Mouse (Mus musculus) forebrain, embryonic 12.5 days (tissue): Measurements from ENCODE around the gene Spock1. TPM values are rescaled to one million over a fixed set of nuclear protein-coding genes. Genes with fewer than 3 reads are reported as not detected.
A peak's percentile ranks its signal among the peaks of the same experiment; 100 is the strongest.

Source experiments
- ATAC-seq: fragments of 200-750 bp; cut with Nextera tagmentation; 2 replicates; pipeline ENCODE4 v1.8.0; 2017; ENCODE audit warnings: moderate TSS enrichment; ENCODE audit not compliant: low FRiP score
- H3K27ac ChIP-seq: fragments of 300-500 bp; sonication (generic); 2 replicates; pipeline ENCODE4 v1.5.1; 2016; ENCODE audit warnings: mild to moderate bottlenecking
- H3K27me3 ChIP-seq: fragments of 300-500 bp; sonication (generic); 2 replicates; pipeline ENCODE4 v1.6.1; 2016; ENCODE audit warnings: mild to moderate bottlenecking
- H3K36me3 ChIP-seq: fragments of 300-500 bp; sonication (generic); replicated peaks from 2 replicates; pipeline ENCODE4 v1.6.1; 2016; ENCODE audit warnings: mild to moderate bottlenecking
- H3K4me1 ChIP-seq: fragments of 300-500 bp; sonication (generic); 2 replicates; pipeline ENCODE4 v1.6.1; 2016
- H3K4me2 ChIP-seq: fragments of 300-500 bp; sonication (generic); 2 replicates; pipeline ENCODE4 v1.6.1; 2016; ENCODE audit warnings: mild to moderate bottlenecking, moderate library complexity
- H3K4me3 ChIP-seq: fragments of 300-500 bp; sonication (generic); replicated peaks from 2 replicates; pipeline ENCODE4 v1.5.1; 2016; ENCODE audit warnings: mild to moderate bottlenecking
- H3K9ac ChIP-seq: fragments of 300-500 bp; sonication (generic); 2 replicates; pipeline ENCODE4 v1.6.1; 2016; ENCODE audit warnings: mild to moderate bottlenecking
- H3K9me3 ChIP-seq: fragments of 300-500 bp; sonication (generic); 2 replicates; pipeline ENCODE4 v1.6.1; 2016
- WGBS: fragments of 180-500 bp; shearing (Covaris S2); methylation state at CpG from one replicate; pipeline ENCODE4 v1.1.7; 2016; 5-methylcytosine and 5-hydroxymethylcytosine counted together
- polyA plus RNA-seq: library from polyadenylated mRNA; unstranded; fragments of >200 nt; fragmentation: Nextera tagmentation; extraction: Ambion mirVana; gene quantifications from 2 replicates; pipeline ENCODE4 v1.2.1, GENCODE M21; 2016

Gene Spock1
- 9.5 and 12.0 TPM in 2 replicates for polyA plus RNA-seq

- H3K4me1 ChIP-seq = peaks cover 11% of the 10 kb centered on the region
- H3K9me3 ChIP-seq = no peaks in the 10 kb centered on the region
- no peaks in the 10 kb centered on the region for H3K36me3 ChIP-seq
- 0% methylated on average over 32 of the region's 32 CpGs for WGBS
- H3K4me3 ChIP-seq = peak within 1 kb of the TSS; percentile 49
- H3K27ac ChIP-seq = no peak within 1 kb of the TSS
- ATAC-seq = peak; percentile 88
- peaks cover 36% of the 10 kb centered on the region for H3K27me3 ChIP-seq
- peak within 1 kb of the TSS; percentile 50 for H3K9ac ChIP-seq
- H3K4me2 ChIP-seq = peak within 1 kb of the TSS; percentile 80
These were observed at the start of gene Spock1 for GRCm38 (mm10) chr13:57908266-57908582. TSS of gene Spock1 (minus strand) at chr13:57908332.

- no peaks in the 10 kb centered on the region for H3K36me3 ChIP-seq
- H3K4me1 ChIP-seq = no peaks in the 10 kb centered on the region
- H3K27me3 ChIP-seq = 0 out of 2 replicates have a peak, but pooled peaks cover 5% of the 10 kb centered on the region
- H3K9ac ChIP-seq = no peak overlapping the region
- H3K4me2 ChIP-seq = no peak overlapping the region
- 85% methylated on average over 12 of the region's 12 CpGs for WGBS
- H3K4me3 ChIP-seq = no peak overlapping the region
- no peaks in the 10 kb centered on the region for H3K9me3 ChIP-seq
- no peak overlapping the region for H3K27ac ChIP-seq
- no peak for ATAC-seq
These were observed 42.0 kb upstream of the Spock1 start for GRCm38 (mm10) chr13:57950091-57950490.

GRCm38 (mm10) chr13:57949513-57949912, 41.4 kb upstream of the Spock1 start:
- 0 out of 2 replicates have a peak, but pooled peaks cover 5% of the 10 kb centered on the region for H3K27me3 ChIP-seq
- no peak overlapping the region for H3K4me3 ChIP-seq
- no peak overlapping the region for H3K4me2 ChIP-seq
- no peaks in the 10 kb centered on the region for H3K36me3 ChIP-seq
- H3K27ac ChIP-seq = no peak overlapping the region
- H3K9me3 ChIP-seq = no peaks in the 10 kb centered on the region
- 96% methylated on average over 4 of the region's 4 CpGs for WGBS
- no peak overlapping the region for H3K9ac ChIP-seq
- no peak for ATAC-seq
- no peaks in the 10 kb centered on the region for H3K4me1 ChIP-seq

- H3K27ac ChIP-seq = no peak overlapping the region
- H3K27me3 ChIP-seq = 0 out of 2 replicates have a peak, but pooled peaks cover 8% of the 10 kb centered on the region
- WGBS = 62% methylated on average over 11 of the region's 11 CpGs
- no peaks in the 10 kb centered on the region for H3K36me3 ChIP-seq
- no peak overlapping the region for H3K9ac ChIP-seq
- H3K9me3 ChIP-seq = no peaks in the 10 kb centered on the region
- H3K4me2 ChIP-seq = no peak overlapping the region
- ATAC-seq = no peak
- no peaks in the 10 kb centered on the region for H3K4me1 ChIP-seq
- no peak overlapping the region for H3K4me3 ChIP-seq
These were observed 37.1 kb upstream of the Spock1 start for GRCm38 (mm10) chr13:57945197-57945596.

- no peak overlapping the region for H3K27ac ChIP-seq
- no peak for ATAC-seq
- H3K27me3 ChIP-seq = 0 out of 2 replicates have a peak, but pooled peaks cover 8% of the 10 kb centered on the region
- no peak overlapping the region for H3K4me2 ChIP-seq
- no peaks in the 10 kb centered on the region for H3K9me3 ChIP-seq
- WGBS = 85% methylated on average over 5 of the region's 5 CpGs
- H3K4me1 ChIP-seq = no peaks in the 10 kb centered on the region
- no peaks in the 10 kb centered on the region for H3K36me3 ChIP-seq
- H3K4me3 ChIP-seq = no peak overlapping the region
- H3K9ac ChIP-seq = no peak overlapping the region
These were observed 36.3 kb upstream of the Spock1 start for GRCm38 (mm10) chr13:57944434-57944833.

- no peaks in the 10 kb centered on the region for H3K36me3 ChIP-seq
- no peaks in the 10 kb centered on the region for H3K9me3 ChIP-seq
- no peak overlapping the region for H3K4me3 ChIP-seq
- no peak overlapping the region for H3K9ac ChIP-seq
- ATAC-seq = no peak
- no peaks in the 10 kb centered on the region for H3K4me1 ChIP-seq
- 0 out of 2 replicates have a peak, but pooled peaks cover 8% of the 10 kb centered on the region for H3K27me3 ChIP-seq
- H3K27ac ChIP-seq = no peak overlapping the region
- no peak overlapping the region for H3K4me2 ChIP-seq
These were observed 35.8 kb upstream of the Spock1 start for GRCm38 (mm10) chr13:57943900-57944299.

GRCm38 (mm10) chr13:57937463-57938229, 29.5 kb upstream of the Spock1 start:
- H3K27ac ChIP-seq = peak overlapping the region; percentile 32
- H3K9ac ChIP-seq = no peak overlapping the region
- 73% methylated on average over 4 of the region's 4 CpGs for WGBS
- no peaks in the 10 kb centered on the region for H3K9me3 ChIP-seq
- H3K36me3 ChIP-seq = no peaks in the 10 kb centered on the region
- H3K4me1 ChIP-seq = peaks cover 8% of the 10 kb centered on the region
- H3K4me3 ChIP-seq = no peak overlapping the region
- no peak overlapping the region for H3K4me2 ChIP-seq
- 0 out of 2 replicates have a peak, but pooled peaks cover 3% of the 10 kb centered on the region for H3K27me3 ChIP-seq
- peak; percentile 33; the same call in 1 of the 2 replicates for ATAC-seq

GRCm38 (mm10) chr13:57931998-57932397, 23.9 kb upstream of the Spock1 start:
- Histone ChIP-seq H3K27ac (0 out of 2 replicates have a peak overlapping the region, but pooled peaks have one; percentile 2), H3K4me3 (no peak overlapping the region), H3K4me2 (no peak overlapping the region), H3K9ac (no peak overlapping the region), H3K4me1 (peaks cover 20% of the 10 kb centered on the region), H3K27me3 (no peaks in the 10 kb centered on the region), H3K36me3 (no peaks in the 10 kb centered on the region), H3K9me3 (no peaks in the 10 kb centered on the region)
- 98% methylated on average over 9 of the region's 9 CpGs for WGBS
- no peak for ATAC-seq

- Histone ChIP-seq H3K9ac (no peak overlapping the region), H3K4me3 (no peak overlapping the region), H3K9me3 (no peaks in the 10 kb centered on the region), H3K4me1 (peaks cover 20% of the 10 kb centered on the region), H3K27me3 (no peaks in the 10 kb centered on the region), H3K27ac (peak overlapping the region; percentile 2; the same call in 1 of the 2 replicates), H3K36me3 (no peaks in the 10 kb centered on the region), H3K4me2 (no peak overlapping the region)
- no peak for ATAC-seq
- WGBS = 51% methylated on average over 3 of the region's 3 CpGs
These were observed 23.2 kb upstream of the Spock1 start for GRCm38 (mm10) chr13:57931376-57931775.

GRCm38 (mm10) chr13:57930720-57931119, 22.6 kb upstream of the Spock1 start:
- Histone ChIP-seq H3K9ac (no peak overlapping the region), H3K4me3 (no peak overlapping the region), H3K27me3 (no peaks in the 10 kb centered on the region), H3K4me2 (no peak overlapping the region), H3K9me3 (no peaks in the 10 kb centered on the region), H3K36me3 (no peaks in the 10 kb centered on the region), H3K4me1 (peaks cover 20% of the 10 kb centered on the region), H3K27ac (no peak overlapping the region)
- ATAC-seq = no peak
- WGBS = 16% methylated on average over 5 of the region's 5 CpGs

- H3K27ac ChIP-seq = peak overlapping the region; percentile 15; the same call in 1 of the 2 replicates
- peaks cover 20% of the 10 kb centered on the region for H3K4me1 ChIP-seq
- H3K4me3 ChIP-seq = no peak overlapping the region
- ATAC-seq = 0 out of 2 replicates have a peak, but pooled peaks have one; percentile 9
- H3K27me3 ChIP-seq = no peaks in the 10 kb centered on the region
- no peak overlapping the region for H3K9ac ChIP-seq
- no peaks in the 10 kb centered on the region for H3K36me3 ChIP-seq
- WGBS = 34% methylated on average over 2 of the region's 2 CpGs
- H3K4me2 ChIP-seq = no peak overlapping the region
- no peaks in the 10 kb centered on the region for H3K9me3 ChIP-seq
These were observed 22.2 kb upstream of the Spock1 start for GRCm38 (mm10) chr13:57930283-57930682.

- H3K9ac ChIP-seq = no peak overlapping the region
- H3K27me3 ChIP-seq = no peaks in the 10 kb centered on the region
- H3K4me2 ChIP-seq = no peak overlapping the region
- no peaks in the 10 kb centered on the region; the same call in 1 of the 2 replicates for H3K4me1 ChIP-seq
- no peak for ATAC-seq
- WGBS = 90% methylated on average over 4 of the region's 4 CpGs
- no peak overlapping the region for H3K4me3 ChIP-seq
- no peaks in the 10 kb centered on the region for H3K9me3 ChIP-seq
- H3K27ac ChIP-seq = no peak overlapping the region
- H3K36me3 ChIP-seq = no peaks in the 10 kb centered on the region
These were observed 11.8 kb upstream of the Spock1 start for GRCm38 (mm10) chr13:57919947-57920346.

- ATAC-seq = no peak
- Histone ChIP-seq H3K9me3 (no peaks in the 10 kb centered on the region), H3K36me3 (no peaks in the 10 kb centered on the region), H3K27ac (no peak overlapping the region), H3K9ac (no peak overlapping the region), H3K4me2 (no peak overlapping the region), H3K4me3 (no peak overlapping the region), H3K4me1 (peaks cover 11% of the 10 kb centered on the region), H3K27me3 (peaks cover 30% of the 10 kb centered on the region)
- 87% methylated on average over 9 of the region's 9 CpGs for WGBS
These were observed 3.0 kb upstream of the Spock1 start for GRCm38 (mm10) chr13:57911171-57911570.
